Mouse (Mus musculus): ENCODE measurements around the gene Mlst8.

- no peak for TF ChIP-seq CTCF (IDR thresholded peaks at IDR 0.05; ENCODE audit: low read depth)
- no peak for TF ChIP-seq EP300 (IDR thresholded peaks at IDR 0.05; ENCODE audit: low read depth)
Measured at GRCm38 (mm10) chr17:24442632-24443155, 36.2 kb downstream of the Mlst8 start, which contains the start of gene Dnase1l2.

Data from liver, postnatal 0 days (tissue).